Mouse (Mus musculus) olfactory bulb, adult 2 months (tissue): Measurements from ENCODE around the gene Tyro3. TPM values are rescaled to one million over a fixed set of nuclear protein-coding genes. Genes with fewer than 3 reads are reported as not detected.

Source experiments
- H3K27ac ChIP-seq: fragments of 200-500 bp; 2 replicates; pipeline ENCODE4 v1.5.1; 2012; ENCODE audit warnings: low read depth, low read length; ENCODE audit not compliant: insufficient read depth
- H3K4me1 ChIP-seq: fragments of 200-500 bp; 2 replicates; pipeline ENCODE4 v1.6.1; 2012; ENCODE audit warnings: low read length; ENCODE audit not compliant: control insufficient read depth, insufficient read depth
- H3K4me3 ChIP-seq: fragments of 200-500 bp; 2 replicates; pipeline ENCODE4 v1.5.1; 2012; ENCODE audit warnings: mild to moderate bottlenecking, low read depth, low read length, moderate library complexity; ENCODE audit not compliant: insufficient read depth
- CTCF ChIP-seq: fragments of 200-500 bp; IDR thresholded peaks from 2 replicates; pipeline ENCODE4 v1.5.1; 2012; ENCODE audit warnings: low read depth, mild to moderate bottlenecking, low read length, moderate library complexity; ENCODE audit not compliant: insufficient read depth
- POLR2A ChIP-seq: fragments of 200-500 bp; IDR thresholded peaks from 2 replicates; pipeline ENCODE4 v1.6.1; 2012; ENCODE audit warnings: mild to moderate bottlenecking, low read depth, low read length, moderate library complexity; ENCODE audit not compliant: insufficient read depth
- WGBS: fragments of 180-500 bp; shearing (Covaris S2); methylation state at CpG from one replicate; pipeline ENCODE4 v1.1.7; 2018; 5-methylcytosine and 5-hydroxymethylcytosine counted together
- polyA plus RNA-seq: library from polyadenylated mRNA; stranded (reverse); fragments of >200 nt; gene quantifications from 2 replicates; pipeline ENCODE4 v1.2.4, GENCODE M21; 2012; ENCODE audit warnings: low replicate concordance; ENCODE audit not compliant: missing spikeins, insufficient read depth, insufficient read length

The Tyro3 gene
- polyA plus RNA-seq, 1 experiment, result not detected

GRCm38 (mm10) chr2:119803618-119804274 is 6.2 kb downstream of the Tyro3 start:
- no peak for TF ChIP-seq POLR2A
- no peak for TF ChIP-seq CTCF
- no peak overlapping the region for H3K4me3 ChIP-seq
- H3K4me1 ChIP-seq, result peaks cover 64% of the 10 kb centered on the region
- H3K27ac ChIP-seq, result peak overlapping the region; percentile 47
- 32% methylated on average over 6 of the region's 6 CpGs for WGBS

- peak overlapping the region; percentile 47 for H3K27ac ChIP-seq
These were observed 6.7 kb downstream of the Tyro3 start for GRCm38 (mm10) chr2:119804275-119804628.

GRCm38 (mm10) chr2:119804776-119805175 is 7.2 kb downstream of the Tyro3 start:
- Histone ChIP-seq H3K27ac (peak overlapping the region; percentile 47; the same call in 1 of the 2 replicates), H3K4me3 (no peak overlapping the region), H3K4me1 (peaks cover 70% of the 10 kb centered on the region)
- TF ChIP-seq CTCF (no peak), POLR2A (peak; percentile 10; the same call in 1 of the 2 replicates)
- 51% methylated on average over 9 of the region's 9 CpGs for WGBS

More at GRCm38 (mm10) chr2:119804275-119804628, 6.7 kb downstream of the Tyro3 start:
- 52% methylated on average over 5 of the region's 5 CpGs for WGBS
- Histone ChIP-seq H3K4me1 (peaks cover 65% of the 10 kb centered on the region), H3K4me3 (no peak overlapping the region)
- TF ChIP-seq CTCF, result no peak
- TF ChIP-seq POLR2A, result no peak

GRCm38 (mm10) chr2:119805536-119805935 is 8.0 kb downstream of the Tyro3 start:
- Histone ChIP-seq H3K4me3 (no peak overlapping the region), H3K27ac (no peak overlapping the region; the same call in 1 of the 2 replicates)

GRCm38 (mm10) chr2:119808438-119808837 is 10.9 kb downstream of the Tyro3 start:
- Histone ChIP-seq H3K27ac (peak overlapping the region; percentile 82), H3K4me1 (peaks cover 73% of the 10 kb centered on the region)

More at GRCm38 (mm10) chr2:119805536-119805935, 8.0 kb downstream of the Tyro3 start:
- no peak for TF ChIP-seq POLR2A
- 58% methylated on average over 8 of the region's 8 CpGs for WGBS
- peaks cover 72% of the 10 kb centered on the region for H3K4me1 ChIP-seq

GRCm38 (mm10) chr2:119808881-119809280 is 11.3 kb downstream of the Tyro3 start:
- WGBS, result 75% methylated on average over 4 of the region's 4 CpGs
- TF ChIP-seq POLR2A, result no peak
- TF ChIP-seq CTCF, result no peak

More at GRCm38 (mm10) chr2:119808438-119808837, 10.9 kb downstream of the Tyro3 start:
- TF ChIP-seq POLR2A, result no peak
- TF ChIP-seq CTCF, result no peak
- WGBS, result 35% methylated on average over 4 of the region's 4 CpGs
- no peak overlapping the region for H3K4me3 ChIP-seq

GRCm38 (mm10) chr2:119810890-119811289 is 13.4 kb downstream of the Tyro3 start:
- Histone ChIP-seq H3K27ac (no peak overlapping the region), H3K4me3 (no peak overlapping the region), H3K4me1 (peaks cover 60% of the 10 kb centered on the region)
- no peak for TF ChIP-seq CTCF
- no peak for TF ChIP-seq POLR2A
- 51% methylated on average over 12 of the region's 12 CpGs for WGBS

More at GRCm38 (mm10) chr2:119808881-119809280, 11.3 kb downstream of the Tyro3 start:
- Histone ChIP-seq H3K4me3 (no peak overlapping the region), H3K4me1 (peaks cover 72% of the 10 kb centered on the region), H3K27ac (peak overlapping the region; percentile 82)

- H3K4me3 ChIP-seq, result no peak overlapping the region
- no peak overlapping the region for H3K27ac ChIP-seq
- peaks cover 55% of the 10 kb centered on the region for H3K4me1 ChIP-seq
- TF ChIP-seq POLR2A (no peak), CTCF (no peak)
- WGBS, result 78% methylated on average over 14 of the region's 14 CpGs
These were observed 14.1 kb downstream of the Tyro3 start for GRCm38 (mm10) chr2:119811490-119812146.

- Histone ChIP-seq H3K27ac (peak overlapping the region; percentile 16; the same call in 1 of the 2 replicates), H3K4me3 (no peak overlapping the region), H3K4me1 (peaks cover 44% of the 10 kb centered on the region)
- TF ChIP-seq CTCF (no peak), POLR2A (no peak)
- 32% methylated on average over 7 of the region's 7 CpGs for WGBS
These were observed 16.9 kb downstream of the Tyro3 start for GRCm38 (mm10) chr2:119814376-119814933.
